Mouse (Mus musculus) induced T-regulatory cell, adult 2 months (primary cell): ENCODE results near the gene Gm21671.
"Not testable (repeated sequence)": the region's sequence is repeated elsewhere in the genome, so short reads cannot be mapped to it uniquely, and the experiment has no call there.

ENCODE experiments used
- DNase-seq: peaks from one replicate; pipeline ENCODE4 v3.0.0-alpha.2; 2012; ENCODE audit warnings: low read depth

The Gm21671 gene

GRCm38 (mm10) chr5:25954317-25954716 is at the start of gene Gm21671:
Gm21671 (minus strand) TSS chr5:25954417.
- DNase-seq: not testable (repeated sequence)

- DNase-seq: not testable (repeated sequence)
These were observed 34.3 kb upstream of the Gm21671 start, which contains the start of gene Gm21698 for GRCm38 (mm10) chr5:25988550-25988949. Gm21698 (minus strand) TSS chr5:25988650.

- DNase-seq: not testable (repeated sequence)
These were observed 18.3 kb upstream of the Gm21671 start, which contains the start of gene Gm21680 for GRCm38 (mm10) chr5:25972563-25972962. Gm21680 (minus strand) TSS chr5:25972663.

- not testable (repeated sequence) for DNase-seq
These were observed 2.8 kb upstream of the Gm21671 start for GRCm38 (mm10) chr5:25957050-25957449.

- not testable (repeated sequence) for DNase-seq
These were observed 2.4 kb upstream of the Gm21671 start for GRCm38 (mm10) chr5:25956611-25957010.

- DNase-seq: not testable (repeated sequence)
These were observed 8.8 kb downstream of the Gm21671 start for GRCm38 (mm10) chr5:25945391-25945790.

- DNase-seq: not testable (repeated sequence)
These were observed 11.9 kb downstream of the Gm21671 start, which contains the start of gene Gm21663 for GRCm38 (mm10) chr5:25942281-25942680. Gm21663 (minus strand) TSS chr5:25942381.
